Mouse (Mus musculus): Measurements from ENCODE around the gene Usp8. TPM values are rescaled to one million over a fixed set of nuclear protein-coding genes. Genes with fewer than 3 reads are reported as not detected.

Gene Usp8
- polyA plus RNA-seq, 3 experiments from 2014 or later, result 36.8 to 44.7 (median 42.2) TPM

DNA sequence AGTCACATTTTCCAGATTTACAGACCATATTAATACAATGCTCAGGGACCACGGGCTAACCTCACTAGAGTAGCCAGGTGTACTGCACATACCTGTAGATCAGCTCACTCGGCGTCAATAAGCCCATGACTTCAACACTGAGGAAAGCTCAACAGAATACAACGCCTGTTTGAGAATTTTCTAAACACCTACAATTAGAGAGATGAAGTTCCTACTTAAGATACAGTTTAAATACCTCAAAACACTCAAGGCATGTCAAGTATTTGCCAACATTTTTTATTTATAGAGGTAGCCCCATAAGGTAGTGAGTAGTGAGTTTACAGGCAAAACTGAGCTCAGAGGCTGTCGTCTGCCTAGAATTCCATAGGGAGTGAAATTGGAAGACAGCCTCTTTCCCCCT is 36.3 kb downstream of the Usp8 start:
- no peak for ATAC-seq

DNA sequence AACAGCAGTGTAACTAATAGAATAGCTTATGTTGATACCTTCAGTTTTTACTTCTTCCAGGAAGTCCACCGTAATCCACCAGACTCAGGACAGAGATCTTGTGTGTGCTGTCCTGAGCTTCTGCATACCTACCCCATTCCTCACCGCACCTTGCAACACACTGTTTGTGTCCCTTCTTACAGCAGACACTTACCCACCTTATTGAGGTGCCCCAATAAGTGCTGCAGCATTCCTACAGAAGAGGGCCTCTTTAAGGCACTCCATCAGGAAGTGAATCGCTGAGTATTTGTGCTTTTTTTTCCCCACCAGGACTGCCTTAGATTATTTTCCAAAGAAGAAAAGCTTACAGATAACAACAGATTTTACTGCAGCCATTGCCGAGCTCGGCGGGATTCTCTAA is 48.5 kb downstream of the Usp8 start:
- ATAC-seq, result no peak

DNA sequence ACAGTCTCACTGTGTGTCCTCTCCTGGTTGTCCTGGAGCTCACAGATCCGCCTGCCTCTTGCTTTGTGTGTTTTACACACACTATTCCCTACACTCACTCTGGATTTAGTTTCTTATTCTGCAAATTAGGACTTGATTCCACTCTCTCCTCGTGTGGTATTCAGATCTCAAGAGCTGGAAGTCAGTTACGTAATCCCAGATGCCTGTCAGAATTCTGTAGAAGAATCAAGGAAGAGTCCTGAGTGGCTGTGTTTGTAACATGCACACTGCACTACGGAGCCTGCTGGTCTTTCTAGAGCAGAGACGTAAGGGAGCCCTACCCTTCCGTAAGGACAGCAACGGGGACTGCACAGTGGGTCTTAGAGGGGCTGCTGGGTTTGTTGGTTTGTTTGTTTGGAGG is 52.2 kb downstream of the Usp8 start:
- ATAC-seq, result no peak

DNA sequence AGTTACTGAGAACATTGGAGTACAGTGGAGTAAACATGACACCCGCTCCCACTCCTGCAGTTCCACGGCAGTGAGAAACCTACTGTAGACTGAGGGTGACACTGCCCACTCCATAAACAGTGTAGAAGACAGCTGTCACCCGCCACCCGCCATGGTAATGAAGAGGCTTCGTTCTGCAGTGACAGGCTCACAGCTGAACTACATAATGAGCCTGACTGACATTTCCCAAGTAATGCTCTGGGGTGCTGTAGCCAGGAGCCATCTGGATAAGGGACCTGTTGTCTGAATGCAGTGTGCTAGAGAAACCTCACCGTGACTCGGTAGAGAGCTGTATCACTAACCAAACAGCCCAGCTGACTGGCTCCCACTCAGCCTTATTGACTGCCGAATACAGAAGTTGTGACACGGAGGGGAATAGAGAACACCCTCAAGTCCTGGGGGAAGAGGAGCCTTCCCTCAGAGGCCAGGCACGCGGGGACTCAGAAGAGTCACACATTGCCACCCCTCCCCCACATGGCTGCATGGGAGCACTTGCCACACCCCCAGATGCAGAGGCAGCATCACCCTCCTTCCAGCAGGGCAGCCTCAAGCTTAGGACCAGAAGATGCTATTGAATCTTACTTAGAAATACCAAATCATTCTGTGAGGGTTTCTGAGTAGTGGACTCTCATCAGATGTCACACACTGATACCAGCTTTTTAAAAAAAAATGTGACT is 58.9 kb downstream of the Usp8 start:
- no peak for ATAC-seq

DNA sequence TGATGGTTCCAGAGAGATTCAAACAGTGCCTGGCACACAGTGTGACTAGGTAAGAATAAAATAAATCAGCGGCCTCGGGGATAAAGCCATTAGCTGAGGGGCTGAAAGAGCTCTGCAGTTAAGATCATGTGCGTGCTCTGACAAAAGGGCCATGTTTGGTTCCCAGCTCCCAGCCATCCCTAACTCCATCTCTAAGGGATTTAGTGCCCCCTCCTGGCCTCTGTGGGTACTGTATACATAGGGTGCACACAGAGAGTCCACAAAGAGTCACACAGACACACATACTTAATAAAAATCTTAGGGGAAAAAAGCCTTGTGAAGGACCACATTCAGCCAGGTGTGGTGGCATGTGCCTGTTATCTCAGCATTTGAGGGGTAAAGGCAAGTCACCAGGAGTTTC is 60.5 kb downstream of the Usp8 start:
- ATAC-seq, result no peak

DNA sequence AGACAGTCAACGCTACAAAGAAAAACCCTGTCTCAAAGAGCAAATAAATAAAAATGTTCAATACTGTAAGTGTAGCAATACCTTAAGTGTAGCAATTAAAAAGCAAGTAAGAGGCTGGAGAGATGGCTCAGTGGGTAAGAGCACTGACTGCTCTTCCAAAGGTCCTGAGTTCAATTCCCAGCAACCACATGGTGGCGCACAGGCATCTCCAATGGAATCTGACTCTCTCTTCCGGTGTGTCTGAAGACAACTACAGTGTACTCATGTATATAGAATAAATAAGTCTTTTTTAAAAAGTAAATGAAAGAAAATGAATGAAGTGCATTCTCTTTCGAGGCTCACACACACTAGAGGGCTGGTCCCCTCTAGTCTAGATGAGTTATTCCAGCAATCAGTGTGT is 61.1 kb downstream of the Usp8 start:
- ATAC-seq, result no peak

DNA sequence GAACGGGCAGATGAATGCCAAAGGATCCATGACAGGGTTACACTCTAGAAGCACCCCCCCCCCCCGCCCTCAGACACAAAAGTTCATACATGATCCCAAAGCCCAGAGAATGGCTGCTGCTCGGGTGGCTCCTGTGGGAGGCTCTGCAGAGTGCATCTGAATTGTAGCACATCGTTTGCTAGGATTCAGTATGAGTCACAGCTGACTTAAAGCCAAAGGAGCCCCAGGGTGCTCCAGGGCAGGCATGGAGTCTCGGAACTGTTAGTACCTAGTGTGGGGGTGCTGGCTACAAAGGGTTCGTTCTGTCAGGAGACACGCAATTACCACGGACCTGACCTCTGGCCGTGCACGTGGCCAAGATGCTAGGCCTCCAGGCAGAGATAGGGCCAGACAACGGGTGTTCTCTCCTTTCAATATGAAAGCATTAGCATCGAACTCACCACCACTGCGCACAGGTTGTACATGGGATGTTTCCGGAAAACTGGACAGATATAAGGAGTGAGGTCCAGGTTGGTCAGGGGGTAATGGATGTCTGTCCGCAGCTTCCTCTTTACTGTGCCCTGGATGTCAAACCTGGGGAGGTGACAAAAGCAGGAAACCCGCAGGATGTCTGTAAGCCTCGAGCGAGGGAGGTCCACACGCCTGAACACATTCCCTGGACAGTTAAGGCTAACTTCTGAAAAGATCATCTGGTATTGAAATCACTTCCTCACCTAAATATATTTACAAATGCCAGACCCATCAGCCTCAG is 62.5 kb downstream of the Usp8 start:
- no peak for ATAC-seq

DNA sequence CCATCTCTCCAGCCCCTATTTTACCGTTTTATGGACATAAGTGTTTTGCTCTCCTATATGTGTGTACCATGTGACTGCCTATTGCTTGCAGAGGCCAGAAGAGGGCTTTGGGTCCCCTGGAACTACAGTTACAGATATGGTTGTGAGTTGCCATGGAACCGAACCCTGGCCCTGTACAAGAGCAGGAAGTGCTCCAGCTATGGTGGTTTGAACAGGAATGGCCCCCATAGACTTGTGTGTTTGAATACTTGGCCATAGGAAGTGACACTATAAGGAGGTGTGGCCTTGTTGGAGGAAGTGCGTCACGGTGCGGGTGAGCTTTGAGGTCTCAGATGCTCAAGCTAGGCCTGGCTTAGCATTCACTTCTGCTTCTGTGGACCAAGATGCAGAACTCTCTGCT is 65.1 kb downstream of the Usp8 start:
- no peak for ATAC-seq

DNA sequence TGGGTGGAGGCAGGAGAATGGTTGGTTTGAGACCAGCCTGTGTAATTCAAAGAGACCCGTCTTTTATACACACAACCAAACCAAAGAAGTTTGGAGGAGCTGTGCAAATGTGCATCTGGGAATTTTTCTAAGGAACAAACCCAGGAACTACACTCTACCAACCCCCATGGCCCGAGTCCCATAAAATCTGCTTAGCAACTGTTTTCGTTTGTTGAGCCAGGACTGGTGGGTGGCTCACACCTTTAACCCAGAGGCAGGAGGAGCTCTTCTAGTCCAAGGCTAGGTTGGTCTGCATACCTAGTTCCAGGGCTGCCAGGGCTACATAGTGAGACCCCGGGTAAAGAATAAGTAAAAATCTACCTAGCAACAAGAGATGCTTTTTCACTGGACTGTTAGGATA is 68.8 kb downstream of the Usp8 start:
- no peak for ATAC-seq

DNA sequence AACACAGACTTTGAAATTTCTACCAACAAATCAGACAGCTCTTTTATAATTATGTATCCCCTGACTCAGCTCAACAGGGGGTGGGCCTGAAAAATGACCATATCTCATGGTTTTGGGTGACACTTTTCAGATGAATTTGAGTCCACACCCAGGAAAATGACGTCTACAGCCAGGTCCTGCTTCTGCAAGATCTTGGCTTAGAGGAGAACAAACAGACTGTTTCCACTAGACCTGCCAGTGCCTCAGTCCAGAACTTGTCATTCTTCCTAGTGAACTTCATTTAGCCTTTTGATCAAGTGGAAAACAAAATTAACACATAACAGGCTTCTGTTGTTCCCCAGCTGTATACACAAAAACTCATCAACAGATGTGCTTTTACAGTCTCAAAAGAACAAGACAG is 69.3 kb downstream of the Usp8 start:
- no peak for ATAC-seq

DNA sequence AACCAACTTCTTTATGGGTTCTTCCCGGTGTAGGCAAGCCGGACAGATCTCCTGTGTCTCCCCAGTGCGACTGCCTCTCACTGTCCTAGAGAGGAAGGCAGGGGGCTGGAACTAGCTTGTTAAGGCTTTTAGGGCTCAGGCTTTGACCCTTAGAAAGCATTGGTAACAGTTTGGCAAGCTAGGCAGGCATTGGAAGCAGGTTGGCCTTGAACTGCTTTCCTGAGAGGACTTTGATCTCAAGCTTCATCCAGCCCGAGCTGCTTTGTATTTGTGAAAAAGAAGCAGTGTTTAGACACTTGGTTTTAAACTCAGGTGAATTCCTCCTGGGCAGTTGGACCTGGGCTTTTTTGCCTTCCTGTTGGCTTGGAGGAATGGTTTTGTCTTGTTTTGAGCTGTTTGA is 71.7 kb downstream of the Usp8 start:
- no peak for ATAC-seq

DNA sequence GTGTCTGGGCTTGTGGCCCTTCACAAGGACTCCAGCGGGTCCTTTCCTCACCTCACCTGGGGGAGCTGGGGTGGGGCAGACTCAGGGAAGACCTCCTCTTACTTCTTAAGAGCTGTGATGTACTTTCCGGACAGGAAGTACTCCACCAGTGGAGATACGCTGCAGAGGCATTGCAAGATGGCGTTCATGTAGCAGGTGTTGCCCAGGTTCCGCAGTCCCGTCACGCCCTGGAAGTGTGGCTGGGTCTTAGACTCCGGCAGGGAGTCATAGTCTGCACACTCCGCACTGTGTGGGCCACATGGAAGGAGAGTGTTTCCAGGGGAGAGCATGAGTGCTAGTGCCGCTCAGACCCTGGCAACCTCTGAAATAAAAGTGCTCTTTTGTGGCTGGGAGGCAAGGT is 73.2 kb downstream of the Usp8 start:
- ATAC-seq, result no peak

DNA sequence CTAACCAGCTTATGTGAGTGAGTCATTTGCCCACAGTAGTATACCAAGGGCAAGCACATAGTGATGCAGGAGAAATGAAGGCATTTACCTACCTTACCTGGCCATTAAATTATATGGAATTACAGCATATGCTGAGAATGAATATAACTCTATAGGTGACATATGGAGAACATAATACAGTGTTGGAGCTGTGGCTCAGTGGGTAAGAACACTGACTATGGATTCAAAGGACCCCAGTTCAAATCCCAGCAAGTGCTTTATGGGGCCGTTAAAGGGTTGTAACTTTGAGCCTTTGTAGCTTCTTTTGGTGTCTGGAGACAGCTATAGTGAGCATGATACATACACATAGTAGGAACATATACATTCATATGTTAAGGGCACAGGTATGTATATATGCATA is 74.3 kb downstream of the Usp8 start:
- ATAC-seq, result no peak

DNA sequence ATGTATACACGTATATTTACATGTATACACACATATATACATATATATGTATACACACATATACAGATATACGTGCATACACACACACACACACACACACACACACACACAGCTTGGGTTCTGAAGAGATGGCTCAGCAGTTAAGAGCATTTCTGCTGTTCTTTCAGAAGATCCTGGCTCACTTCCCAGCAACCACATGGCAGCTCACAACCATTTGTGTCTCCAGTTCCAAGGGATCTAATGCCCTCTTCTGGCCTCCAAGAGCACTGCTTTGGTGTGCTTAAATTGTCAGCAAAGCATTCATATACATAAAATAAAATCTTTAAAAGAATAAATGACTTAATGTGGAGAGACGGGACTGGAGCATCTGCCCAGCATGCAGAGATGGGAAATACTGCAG is 75.3 kb downstream of the Usp8 start:
- no peak for ATAC-seq

DNA sequence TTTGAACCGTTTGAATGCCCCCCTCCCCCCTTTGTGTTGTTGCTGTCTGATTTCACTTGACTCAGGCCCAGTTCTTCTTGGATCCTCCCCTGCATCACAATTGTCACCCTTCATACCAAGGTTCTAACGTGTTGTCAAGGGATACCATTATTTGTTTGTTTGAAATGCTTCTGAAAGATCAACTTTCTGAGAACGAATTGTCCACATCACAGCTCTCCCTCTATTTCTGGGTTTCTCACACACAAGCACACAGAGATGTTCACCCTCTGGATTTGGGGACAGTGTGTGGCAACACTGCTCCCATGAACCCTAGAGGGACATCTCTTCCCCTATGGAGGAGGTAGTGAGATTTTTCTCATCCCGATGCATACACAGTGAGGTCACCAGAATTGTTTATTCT is 76.2 kb downstream of the Usp8 start, which contains the start of gene Usp50:
Usp50 (minus strand) TSS at position 101 of the 400 bp plus-strand sequence.
- ATAC-seq, result no peak

DNA sequence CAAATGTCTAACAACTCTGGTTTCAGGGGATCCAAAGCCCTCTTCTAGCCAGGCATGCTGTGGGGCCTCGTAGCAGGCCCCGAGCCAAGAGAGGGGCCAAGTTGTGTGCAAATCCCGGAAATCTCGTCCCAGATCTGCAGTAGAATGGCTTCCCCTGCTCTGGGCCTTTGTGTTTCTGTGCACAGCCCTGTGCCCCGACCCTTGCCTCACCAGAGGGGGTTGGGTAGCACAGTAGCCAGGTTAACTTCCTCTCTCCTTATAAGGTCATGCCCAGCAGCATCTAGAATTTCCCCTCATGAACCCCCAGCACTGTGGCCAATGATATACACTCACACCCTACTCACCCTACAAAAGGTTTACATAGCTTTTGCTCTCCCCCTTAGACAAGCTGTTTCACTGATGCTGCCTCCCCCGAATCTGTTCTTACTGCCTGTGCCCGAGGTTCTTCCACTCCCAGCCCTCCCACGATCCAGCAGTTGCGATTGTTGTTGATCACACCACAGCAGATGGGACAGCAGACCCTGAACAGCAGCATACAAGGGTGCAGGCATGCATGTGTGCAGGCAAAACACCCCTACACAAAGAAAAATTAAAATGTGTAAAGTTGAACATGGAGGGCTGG is 80.7 kb downstream of the Usp8 start:
- no peak for ATAC-seq

DNA sequence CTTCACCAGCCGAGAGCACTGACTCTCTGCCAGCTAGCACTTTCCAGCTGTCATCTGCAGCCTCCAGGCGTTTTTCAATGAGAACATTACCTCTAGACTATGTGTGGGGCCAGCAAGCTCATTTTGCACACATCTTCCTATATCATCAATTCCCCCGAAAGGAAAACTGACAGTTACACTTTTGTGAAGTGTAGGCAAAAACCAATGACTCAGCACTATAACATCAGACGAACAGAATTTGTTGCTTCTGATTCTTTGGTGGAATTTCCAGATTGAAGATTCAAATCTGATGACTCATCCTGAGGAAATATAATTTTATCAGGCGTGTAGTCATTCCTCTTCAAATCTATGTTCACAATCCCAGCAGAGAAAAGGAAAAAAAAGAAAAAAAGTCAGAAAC is 85.5 kb downstream of the Usp8 start:
- ATAC-seq, result no peak

DNA sequence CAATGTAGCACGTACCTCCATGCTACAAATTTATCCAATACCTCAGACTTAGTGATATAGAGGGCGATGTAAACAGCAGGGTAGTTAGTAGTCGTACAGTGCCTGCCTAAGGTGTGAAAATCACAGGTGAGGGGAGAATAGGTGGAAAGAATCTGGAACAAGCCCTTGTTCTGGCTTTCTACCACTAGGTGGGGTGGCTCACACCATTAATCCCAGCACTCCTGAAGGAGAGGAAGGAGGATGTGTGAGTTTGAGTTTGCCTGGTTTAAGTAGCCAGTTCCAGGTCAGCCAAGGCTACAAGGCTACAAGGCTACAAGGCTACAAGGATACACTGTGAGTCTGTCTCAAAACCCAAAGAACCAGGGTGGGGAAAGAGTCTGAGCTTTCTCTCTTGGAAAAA is 88.6 kb downstream of the Usp8 start:
- no peak for ATAC-seq

DNA sequence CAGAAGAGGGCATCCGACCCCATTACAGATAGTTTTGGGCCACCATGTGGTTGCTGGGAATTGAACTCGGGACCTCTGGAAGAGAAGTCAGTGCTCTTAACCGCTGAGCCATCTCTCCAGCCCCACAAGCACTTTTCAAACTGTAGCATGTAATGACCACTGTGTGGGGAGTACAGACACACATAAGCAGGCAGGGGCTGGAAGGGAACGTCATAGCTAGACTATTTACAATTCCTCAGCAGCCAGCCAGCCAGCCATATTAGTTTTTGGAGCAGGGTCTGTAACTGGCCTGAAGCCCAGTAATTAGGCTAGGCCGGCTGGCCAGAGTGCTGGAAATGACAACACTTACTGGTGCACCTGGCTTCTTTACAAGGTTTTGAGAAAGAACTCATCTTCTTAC is 91.3 kb downstream of the Usp8 start:
- ATAC-seq, result no peak

DNA sequence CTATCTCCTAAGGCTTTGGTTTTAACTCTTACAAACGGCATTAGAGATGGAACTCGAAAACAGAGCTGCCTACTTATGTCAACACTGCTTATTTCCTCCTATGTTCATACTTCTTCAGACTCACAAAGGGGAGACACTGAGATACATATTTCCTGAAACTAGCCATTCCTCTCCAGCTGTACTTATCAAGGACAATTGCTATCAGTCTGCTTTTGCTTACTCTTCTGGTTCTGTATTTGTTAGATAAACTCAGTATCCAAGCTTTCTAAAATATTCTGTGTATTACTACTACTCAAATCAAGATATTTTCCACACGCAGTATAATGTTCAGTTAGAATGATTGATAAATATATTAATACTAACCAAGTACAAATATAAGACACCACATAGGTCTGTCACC is 94.9 kb downstream of the Usp8 start:
- ATAC-seq, result no peak
